Mouse (Mus musculus): ENCODE measurements around the gene Cct2.

- TF ChIP-seq CTCF (IDR thresholded peaks at IDR 0.05; ENCODE audit: borderline replicate concordance, control insufficient read depth, extremely low read depth, insufficient read depth, low read length, poor library complexity): no peak
- no peak for TF ChIP-seq POLR2A (IDR thresholded peaks at IDR 0.05; ENCODE audit: control insufficient read depth, extremely low read depth, insufficient read depth, low read length, poor library complexity)
These were observed 41.4 kb upstream of the Cct2 start for GRCm38 (mm10) chr10:117105015-117105414.

Measured in thymus, adult 2 months (tissue).